Mouse (Mus musculus) urinary bladder, adult 18-20 months (tissue): ENCODE data around the gene Vmn2r97.
"Not testable (repeated sequence)": the region's sequence is repeated elsewhere in the genome, so short reads cannot be mapped to it uniquely, and the experiment has no call there.

Source experiments
- DNase-seq, 2 experiments: peaks; one replicate each; pipeline ENCODE4 v3.0.0; 2022; ENCODE audit warnings: low spot score in 2 of 2, mixed read lengths in 2 of 2

Vmn2r97 gene

DNA sequence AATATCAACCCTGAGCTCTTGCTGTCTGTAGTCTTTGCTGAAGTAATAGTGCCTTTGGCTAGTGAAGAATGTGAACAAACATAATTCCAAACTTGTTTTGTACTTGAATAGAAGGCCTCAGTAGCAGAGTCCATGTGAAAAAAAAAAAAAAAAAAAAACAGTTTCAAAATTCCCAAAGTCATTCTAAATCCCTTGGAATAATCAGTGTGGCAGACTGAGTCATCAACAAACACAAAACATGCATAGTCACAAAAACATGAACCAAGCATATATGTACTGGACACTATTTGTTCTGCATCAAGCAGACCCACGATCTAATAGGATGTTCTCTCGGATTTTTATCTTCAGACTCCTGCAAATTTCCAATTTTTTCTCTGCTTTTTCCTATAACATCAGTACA is at the start of gene Vmn2r97:
Gene Vmn2r97 (plus strand): TSS at position 301 of the 400 bp plus-strand sequence.
- DNase-seq: not testable (repeated sequence)

DNA sequence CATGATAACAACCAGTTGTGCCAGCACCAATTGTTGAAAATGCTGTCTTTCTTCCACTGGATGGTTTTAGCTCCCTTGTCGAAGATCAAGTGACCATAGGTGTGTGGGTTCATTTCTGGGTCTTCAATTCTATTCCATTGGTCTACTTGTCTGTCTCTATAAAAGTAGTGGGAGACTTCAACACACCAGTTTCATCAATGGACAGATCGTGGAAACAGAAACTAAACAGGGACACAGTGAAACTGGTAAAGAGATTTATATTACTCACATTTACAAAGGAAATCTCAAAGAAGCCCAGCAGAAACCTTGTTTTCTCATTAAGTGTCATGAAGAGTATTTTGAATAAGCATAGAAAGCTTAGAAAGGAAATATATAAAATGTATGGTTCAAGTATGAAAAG is 31.7 kb upstream of the Vmn2r97 start:
- DNase-seq: not testable (repeated sequence)

DNA sequence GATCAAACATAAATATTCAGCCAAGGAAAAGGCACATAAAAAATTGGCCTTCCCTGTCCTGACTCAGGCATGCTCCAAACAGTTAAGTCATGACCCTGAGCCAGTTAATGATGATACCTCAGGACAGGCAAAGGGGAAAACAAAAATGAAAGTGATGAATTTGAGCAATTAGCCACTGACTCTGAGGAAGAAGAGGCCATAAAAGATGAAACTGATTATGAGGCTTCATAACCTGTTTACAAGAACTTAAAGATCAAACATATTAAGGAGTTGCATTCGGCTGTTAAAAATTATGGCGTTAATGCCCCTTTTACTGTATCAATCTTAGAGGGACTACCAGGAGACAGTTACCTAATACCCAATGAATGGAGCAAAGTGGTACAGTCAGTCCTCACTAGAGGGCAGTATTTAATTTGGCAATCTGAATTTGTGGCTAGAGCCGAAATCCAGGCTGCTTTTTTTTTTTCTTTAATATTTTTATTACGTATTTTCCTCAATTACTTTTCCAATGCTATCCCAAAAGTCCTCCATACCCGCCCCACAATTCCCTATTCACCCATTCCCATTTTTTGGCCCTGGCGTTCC is 24.3 kb upstream of the Vmn2r97 start:
- DNase-seq: no peak

DNA sequence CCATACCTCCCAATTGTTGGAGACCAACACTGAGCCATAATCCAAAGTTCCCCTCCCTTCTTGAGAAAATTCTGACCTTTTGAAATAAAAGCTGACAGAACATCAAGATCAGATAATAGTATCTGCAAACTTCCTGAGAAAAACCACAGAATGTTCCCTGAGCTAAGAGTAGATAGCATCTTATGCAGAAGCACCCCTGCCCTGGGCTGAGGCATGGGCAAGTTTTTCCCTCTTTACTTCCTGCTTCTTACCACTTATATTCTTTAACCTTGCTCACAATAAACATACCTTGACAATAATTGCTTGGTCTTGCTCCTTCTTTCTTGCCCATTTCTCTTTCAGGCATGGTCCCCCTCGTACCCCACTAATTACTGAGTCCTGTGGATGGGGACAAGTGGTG is 43.7 kb downstream of the Vmn2r97 start:
- DNase-seq: not testable (repeated sequence)

DNA sequence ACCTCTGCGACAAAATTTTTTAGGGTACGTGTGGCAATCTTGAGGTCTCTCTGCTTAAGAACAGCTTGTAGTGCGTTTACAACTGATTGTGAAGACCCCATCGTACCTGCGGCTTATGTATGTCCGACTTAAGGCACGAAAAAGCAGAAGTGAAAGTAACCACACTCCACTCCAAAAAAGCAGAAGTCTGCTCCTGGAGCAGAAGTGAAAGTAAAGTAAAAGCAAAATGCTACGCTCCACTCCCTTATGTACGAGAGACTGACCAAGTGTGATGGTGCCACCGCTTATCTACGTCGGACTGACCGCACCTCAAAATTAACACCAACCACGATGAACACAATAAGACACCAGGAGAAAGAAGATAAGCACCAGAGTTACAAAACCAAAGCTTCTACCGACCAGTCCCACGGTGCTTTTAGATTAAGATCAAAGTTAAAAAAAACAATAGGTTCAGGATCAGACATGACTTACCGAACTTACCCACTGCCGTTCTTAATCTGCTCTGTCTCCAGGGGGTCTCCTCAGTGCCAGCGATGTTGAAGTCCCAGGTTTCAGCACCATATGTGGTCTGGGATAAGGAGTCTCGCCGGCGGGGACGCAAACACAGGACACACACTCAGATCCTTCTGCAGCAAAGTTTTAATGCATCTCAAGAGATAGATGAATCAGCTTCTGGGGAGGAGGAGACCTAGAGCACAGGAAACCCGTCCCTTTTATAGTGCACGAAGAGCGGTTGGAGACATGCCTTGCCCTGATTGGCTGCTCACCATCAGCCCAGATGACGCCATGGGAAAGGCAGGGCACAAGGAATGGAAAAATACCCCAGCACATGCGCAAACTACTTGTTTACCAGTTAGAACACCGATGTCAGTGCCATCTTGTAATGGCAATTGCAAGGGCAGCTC is 54.5 kb downstream of the Vmn2r97 start:
- no peak for DNase-seq
